Mouse (Mus musculus) cerebellum, adult 2 months (tissue): ENCODE measurements around the gene Olfr646.

Experiments used
- CTCF ChIP-seq: fragments of 200-500 bp; IDR thresholded peaks from 2 replicates; pipeline ENCODE4 v1.5.1; 2011; ENCODE audit warnings: low read depth, mild to moderate bottlenecking, control low read depth, low read length, moderate library complexity, borderline replicate concordance; ENCODE audit not compliant: insufficient read depth
- POLR2A ChIP-seq: fragments of 200-500 bp; IDR thresholded peaks from 2 replicates; pipeline ENCODE4 v1.6.1; 2011; ENCODE audit warnings: low read length, control low read depth, borderline replicate concordance; ENCODE audit not compliant: insufficient read depth

DNA sequence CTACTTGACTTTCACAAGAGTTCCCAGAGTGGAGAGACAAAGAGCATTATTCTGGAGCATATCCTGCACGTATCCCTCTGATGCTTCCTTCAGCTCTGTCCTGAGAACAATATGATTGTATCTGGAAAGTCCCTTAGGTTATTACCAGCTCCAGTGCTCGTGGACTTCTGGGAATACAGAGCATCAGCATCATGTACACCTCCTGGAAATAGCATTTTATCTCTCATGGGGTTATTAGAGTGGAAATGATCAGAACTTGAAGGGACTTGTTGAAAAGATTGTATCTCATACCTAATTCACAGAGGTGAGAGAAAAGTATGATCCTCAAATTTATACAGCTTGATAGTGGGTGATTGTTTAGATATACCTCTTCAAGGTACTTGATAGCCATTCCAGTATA, 43.3 kb upstream of the Olfr646 start, which contains the start of gene 4930516K23Rik:
- TF ChIP-seq CTCF (no peak), POLR2A (no peak)
